Mouse (Mus musculus) heart, postnatal 25 days (tissue): ENCODE measurements at regions not wholly inside any gene's neighbourhood (a gene's known extent, or its start where the extent isn't known, plus 50 kb on each side); places are given as distances from the start of the nearest gene placed in this dataset.

ENCODE experiments used
- DNase-seq: peaks from one replicate; pipeline ENCODE4 v3.0.0; 2022; ENCODE audit warnings: low spot score
- intact Hi-C: fragments of 180-260 bp; cut with DNase I; formaldehyde crosslinking; loops from one replicate; pipeline ENCODE4 v1.15.1; 2025

GRCm38 (mm10) chr9:101570714-101571113, 290.9 kb upstream of the 9630041A04Rik start:
- no peak for DNase-seq
- intact Hi-C loops = no loop called here

- intact Hi-C loops = no loop called here
- no peak for DNase-seq
These were observed 298.4 kb upstream of the 9630041A04Rik start for GRCm38 (mm10) chr9:101563196-101563595.

GRCm38 (mm10) chr9:101559366-101559765, 302.3 kb upstream of the 9630041A04Rik start:
- no peak for DNase-seq
- intact Hi-C loops = no loop called here

GRCm38 (mm10) chr9:101555011-101555673, 303.5 kb upstream of the Ppp2r3a start:
- intact Hi-C loops = no loop called here

DNA sequence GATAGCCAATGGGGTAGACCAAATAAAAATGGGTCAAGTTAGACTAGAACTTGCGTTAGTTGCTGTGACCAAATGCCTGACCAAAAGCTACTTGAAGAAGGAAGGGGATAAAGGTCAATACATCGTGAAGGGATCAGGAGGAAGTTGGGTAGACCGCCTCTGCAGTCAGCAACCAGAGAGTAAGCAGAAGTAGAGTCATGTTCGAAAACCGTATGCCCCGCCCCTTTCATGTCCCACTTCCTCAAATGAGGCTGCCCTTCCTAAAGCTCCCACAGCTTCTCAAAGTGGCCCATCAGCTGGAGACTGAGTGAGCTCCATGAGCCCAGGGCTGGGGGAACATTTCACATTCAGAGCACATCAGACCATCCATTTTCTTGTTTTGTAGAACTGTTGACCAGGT, 301.2 kb upstream of the Ppp2r3a start:
- intact Hi-C loops = no loop called here
- DNase-seq = no peak

More at GRCm38 (mm10) chr9:101555011-101555673, 303.5 kb upstream of the Ppp2r3a start:
- DNase-seq = no peak

DNA sequence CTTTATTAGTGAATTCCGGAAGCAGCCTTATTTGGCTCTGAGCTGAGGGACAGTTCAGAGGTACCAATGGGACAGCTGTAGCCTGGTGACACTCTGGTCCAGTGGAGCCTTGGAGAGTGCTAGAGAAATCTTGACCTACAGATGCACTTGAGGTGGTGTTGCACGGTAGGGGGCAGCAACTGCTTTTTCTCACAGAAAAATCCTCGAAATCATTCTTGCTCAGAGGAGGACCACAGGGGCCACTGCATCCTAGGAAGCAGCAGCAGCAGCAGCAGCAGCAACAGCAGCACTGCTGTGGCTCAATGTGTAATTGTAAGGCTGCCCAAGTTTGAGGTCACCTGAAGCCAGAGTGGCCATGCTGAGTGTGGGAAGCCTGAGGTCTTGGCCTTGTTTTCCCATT, 299.7 kb upstream of the Ppp2r3a start:
- intact Hi-C loops = no loop called here
- no peak for DNase-seq

- no peak for DNase-seq
- intact Hi-C loops = no loop called here
These were observed 294.7 kb upstream of the Ppp2r3a start for GRCm38 (mm10) chr9:101546213-101546832.

GRCm38 (mm10) chr9:101518137-101518536, 266.5 kb upstream of the Ppp2r3a start:
- intact Hi-C loops = no loop called here
- no peak for DNase-seq

DNA sequence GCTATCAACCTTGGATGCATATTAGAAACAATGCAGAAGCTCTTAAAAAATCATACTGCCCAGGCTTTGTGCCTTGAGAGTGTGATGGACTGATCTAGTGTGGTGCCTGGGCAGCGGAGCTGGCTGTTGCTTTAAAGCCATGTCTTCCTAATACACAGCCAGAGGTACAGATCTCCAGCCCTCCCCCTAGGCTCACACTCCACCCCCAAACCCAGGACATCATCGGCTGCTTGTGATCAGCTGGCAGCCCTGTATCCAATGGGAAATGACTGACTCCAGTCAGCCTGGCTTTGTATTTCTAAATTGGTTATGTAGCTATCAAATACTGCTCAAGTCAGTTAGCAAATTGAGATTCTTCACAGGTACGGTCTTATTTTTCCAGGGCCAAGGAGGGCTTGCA, 259.2 kb upstream of the Ppp2r3a start:
- intact Hi-C loops = no loop called here

GRCm38 (mm10) chr9:101509196-101509595, 257.6 kb upstream of the Ppp2r3a start:
- DNase-seq = no peak
- intact Hi-C loops = no loop called here

More for the DNA sequence above, 259.2 kb upstream of the Ppp2r3a start:
- no peak for DNase-seq

DNA sequence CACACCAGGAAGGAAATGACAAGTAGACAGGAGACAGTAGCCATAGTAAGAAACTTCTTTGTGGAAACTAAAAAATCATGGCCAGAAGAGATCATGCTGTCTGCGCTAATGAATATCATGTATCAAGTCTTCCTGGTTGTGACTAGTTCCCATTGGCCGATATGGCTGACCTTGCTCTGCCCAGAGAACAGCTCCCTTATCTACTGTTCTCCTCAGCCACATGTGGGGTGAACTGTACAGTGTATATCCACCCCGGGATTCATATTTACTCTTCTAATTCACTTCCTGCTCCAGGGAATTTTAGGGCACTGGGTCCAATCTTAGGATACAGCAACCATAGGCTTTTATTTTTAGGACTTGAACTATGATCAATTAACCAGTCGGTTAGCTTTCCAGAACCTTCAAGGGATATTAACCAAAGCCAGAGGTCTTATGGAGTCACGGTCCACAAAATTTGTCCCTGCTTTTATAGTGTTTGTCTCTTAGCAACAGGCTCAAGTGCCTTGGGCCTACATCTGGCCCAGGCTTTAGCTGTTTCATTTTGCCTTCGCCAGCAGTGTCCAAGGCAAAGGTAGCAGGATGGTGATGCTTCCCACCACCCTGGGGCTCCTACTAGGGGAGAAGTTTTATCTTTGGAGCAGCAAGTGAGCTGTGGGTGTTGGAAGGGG, 255.6 kb upstream of the Ppp2r3a start:
- DNase-seq = no peak
- intact Hi-C loops = no loop called here

- intact Hi-C loops = no loop called here
- no peak for DNase-seq
These were observed 250.3 kb upstream of the Ppp2r3a start for GRCm38 (mm10) chr9:101501706-101502465.

GRCm38 (mm10) chr9:101501036-101501435, 249.4 kb upstream of the Ppp2r3a start:
- intact Hi-C loops = no loop called here
- DNase-seq = no peak

DNA sequence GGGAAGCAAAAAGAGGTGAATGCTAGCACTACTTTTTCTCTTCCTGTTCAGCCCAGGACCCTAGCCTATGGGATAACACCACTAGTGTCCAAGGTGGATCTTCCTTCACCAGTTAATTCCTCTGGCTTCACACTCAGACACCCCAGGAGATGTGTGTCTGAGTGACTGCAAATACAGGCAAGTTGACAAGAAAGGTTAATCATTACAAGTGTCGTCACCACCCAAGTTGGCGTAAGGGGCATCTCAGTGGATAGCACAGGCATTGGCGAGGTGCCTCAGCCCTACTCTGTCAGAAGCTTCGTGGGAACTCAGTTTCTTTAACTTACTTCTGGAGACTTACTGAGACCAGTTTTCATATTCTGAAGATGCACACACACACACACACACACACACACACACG, 247.1 kb upstream of the Ppp2r3a start:
- DNase-seq = no peak
- intact Hi-C loops = no loop called here

- DNase-seq = no peak
- intact Hi-C loops = no loop called here
These were observed 244.2 kb upstream of the Ppp2r3a start for GRCm38 (mm10) chr9:101495768-101496167.

DNA sequence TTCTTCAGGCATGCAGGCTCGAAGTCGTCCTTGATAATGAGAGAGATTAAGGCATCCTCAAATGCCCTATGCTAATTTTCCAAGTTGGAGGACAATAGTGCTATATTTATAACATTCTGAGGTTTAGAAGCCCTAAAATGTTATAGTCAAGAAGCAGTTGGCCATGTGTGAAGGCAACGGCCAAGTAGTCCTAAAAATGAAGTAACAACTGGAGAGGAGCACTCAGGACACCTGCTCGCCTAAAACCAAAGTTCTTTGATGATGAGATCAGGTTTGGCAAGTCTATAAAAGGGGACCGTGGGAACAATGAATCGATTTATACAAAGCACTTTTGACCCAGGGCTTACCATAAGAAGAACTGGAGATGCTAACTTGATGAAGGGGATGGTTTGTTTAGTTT, 237.4 kb upstream of the Ppp2r3a start:
- intact Hi-C loops = no loop called here
- DNase-seq = no peak

DNA sequence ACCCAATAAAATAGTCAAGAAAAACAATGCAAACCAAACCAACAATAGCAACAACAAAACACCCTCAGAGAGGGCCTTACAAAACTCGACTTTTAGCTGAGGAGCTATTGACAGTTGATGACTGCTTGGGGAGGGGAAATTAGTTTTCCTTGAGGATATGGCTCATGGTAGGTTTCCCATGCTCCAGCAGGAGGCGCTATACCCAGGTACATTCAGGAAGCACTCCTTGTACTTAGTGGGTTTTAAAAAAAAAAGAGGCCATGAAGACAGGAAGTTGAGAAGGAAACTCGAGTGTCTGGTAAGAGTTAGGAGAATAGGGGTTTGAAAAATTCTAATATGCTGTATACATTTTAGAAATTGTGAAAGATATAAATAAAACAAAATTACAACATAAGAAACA, 224.6 kb upstream of the Ppp2r3a start:
- DNase-seq = no peak
- intact Hi-C loops = no loop called here

- intact Hi-C loops = no loop called here
- DNase-seq = no peak
These were observed 221.5 kb upstream of the Ppp2r3a start for GRCm38 (mm10) chr9:101473074-101473461.

DNA sequence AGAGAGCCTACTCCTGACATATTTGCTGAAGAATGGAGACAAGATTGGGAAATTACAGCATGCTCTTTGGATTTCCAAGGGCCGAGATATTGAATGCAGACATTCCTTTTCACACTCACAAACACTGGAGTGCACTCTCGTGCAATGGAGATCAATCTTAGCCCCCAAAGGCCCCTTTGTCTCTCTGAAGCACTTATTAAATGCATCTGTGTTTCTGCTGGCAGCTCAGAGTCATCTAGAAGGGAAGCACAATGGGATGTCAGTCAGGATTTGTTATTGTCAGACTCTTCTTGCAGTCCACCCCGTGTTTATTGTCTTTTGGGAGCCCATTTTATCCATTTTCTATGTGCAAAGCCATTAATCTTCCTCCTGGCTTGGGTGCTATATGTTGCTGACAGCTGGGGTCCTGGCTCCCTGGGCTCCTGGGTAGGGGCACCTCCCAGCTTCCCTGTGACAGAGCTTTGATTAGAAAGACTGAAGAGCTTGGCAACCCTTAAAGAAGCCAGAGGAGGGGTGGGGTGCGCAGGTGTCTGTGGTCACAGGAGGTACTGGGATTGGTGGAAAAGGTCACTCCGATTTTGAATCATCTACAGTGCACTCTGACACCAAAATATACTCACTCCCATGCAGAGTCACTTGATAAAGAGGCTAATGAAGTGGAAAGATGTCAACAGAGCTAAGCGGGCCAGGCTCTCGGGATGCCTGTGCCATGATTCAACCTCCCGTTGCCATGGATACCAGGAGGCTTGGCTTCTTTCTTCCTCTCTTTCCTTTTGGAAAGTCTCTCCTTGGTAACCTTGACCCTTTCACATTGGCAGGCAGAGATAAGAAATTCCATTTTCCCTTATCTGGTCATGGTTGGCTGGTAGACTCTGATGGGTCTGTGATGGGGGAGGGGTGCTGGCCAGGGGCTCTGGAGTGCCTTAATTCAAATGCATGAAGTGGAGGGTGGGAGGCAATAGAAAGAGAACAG, 220.8 kb upstream of the Ppp2r3a start:
- DNase-seq = no peak
- intact Hi-C loops = no loop called here

- intact Hi-C loops = no loop called here
- no peak for DNase-seq
These were observed 220.1 kb upstream of the Ppp2r3a start for GRCm38 (mm10) chr9:101471665-101472064.
